Mouse (Mus musculus): ENCODE data around the gene Zfp995.
"Not testable (repeated sequence)": the region's sequence is repeated elsewhere in the genome, so short reads cannot be mapped to it uniquely, and the experiment has no call there.

- not testable (repeated sequence) for TF ChIP-seq EP300 (optimal IDR thresholded peaks at IDR 0.05)
- peak; percentile 19; the same call in 1 of the 2 replicates for TF ChIP-seq CTCF (IDR thresholded peaks at IDR 0.05; ENCODE audit: low read depth)
These were observed at the start of gene Zfp995 for GRCm38 (mm10) chr17:21909456-21910052.

Measured in stomach, postnatal 0 days (tissue).